Mouse (Mus musculus) brain, embryonic 14.5 days (tissue): ENCODE measurements around the gene Cabp1. TPM values are rescaled to one million over a fixed set of nuclear protein-coding genes. Genes with fewer than 3 reads are reported as not detected.

ENCODE experiments used
- DNase-seq: peaks from one replicate; pipeline ENCODE4 v3.0.0-alpha.2; 2011; ENCODE audit warnings: low read depth
- CTCF ChIP-seq: fragments of 200-500 bp; IDR thresholded peaks from 2 replicates; pipeline ENCODE4 v1.5.1; 2012; ENCODE audit warnings: inconsistent platforms, mild to moderate bottlenecking, moderate library complexity, borderline replicate concordance; ENCODE audit not compliant: insufficient read depth, insufficient read length; ENCODE audit errors: extremely low read depth
- POLR2A ChIP-seq: fragments of 200-500 bp; IDR thresholded peaks from 2 replicates; pipeline ENCODE4 v1.6.1; 2012; ENCODE audit warnings: mild to moderate bottlenecking, inconsistent platforms, borderline replicate concordance; ENCODE audit not compliant: poor library complexity, insufficient read depth, insufficient read length, severe bottlenecking; ENCODE audit errors: extremely low read depth
- polyA plus RNA-seq: library from polyadenylated mRNA; depleted of rRNA; stranded (reverse); fragments of >200 nt; gene quantifications from 2 replicates; pipeline ENCODE4 v1.2.3, GENCODE M21; 2012; rRNA removed

Gene Cabp1
- polyA plus RNA-seq = 28.6 and 32.9 TPM in 2 replicates

DNA sequence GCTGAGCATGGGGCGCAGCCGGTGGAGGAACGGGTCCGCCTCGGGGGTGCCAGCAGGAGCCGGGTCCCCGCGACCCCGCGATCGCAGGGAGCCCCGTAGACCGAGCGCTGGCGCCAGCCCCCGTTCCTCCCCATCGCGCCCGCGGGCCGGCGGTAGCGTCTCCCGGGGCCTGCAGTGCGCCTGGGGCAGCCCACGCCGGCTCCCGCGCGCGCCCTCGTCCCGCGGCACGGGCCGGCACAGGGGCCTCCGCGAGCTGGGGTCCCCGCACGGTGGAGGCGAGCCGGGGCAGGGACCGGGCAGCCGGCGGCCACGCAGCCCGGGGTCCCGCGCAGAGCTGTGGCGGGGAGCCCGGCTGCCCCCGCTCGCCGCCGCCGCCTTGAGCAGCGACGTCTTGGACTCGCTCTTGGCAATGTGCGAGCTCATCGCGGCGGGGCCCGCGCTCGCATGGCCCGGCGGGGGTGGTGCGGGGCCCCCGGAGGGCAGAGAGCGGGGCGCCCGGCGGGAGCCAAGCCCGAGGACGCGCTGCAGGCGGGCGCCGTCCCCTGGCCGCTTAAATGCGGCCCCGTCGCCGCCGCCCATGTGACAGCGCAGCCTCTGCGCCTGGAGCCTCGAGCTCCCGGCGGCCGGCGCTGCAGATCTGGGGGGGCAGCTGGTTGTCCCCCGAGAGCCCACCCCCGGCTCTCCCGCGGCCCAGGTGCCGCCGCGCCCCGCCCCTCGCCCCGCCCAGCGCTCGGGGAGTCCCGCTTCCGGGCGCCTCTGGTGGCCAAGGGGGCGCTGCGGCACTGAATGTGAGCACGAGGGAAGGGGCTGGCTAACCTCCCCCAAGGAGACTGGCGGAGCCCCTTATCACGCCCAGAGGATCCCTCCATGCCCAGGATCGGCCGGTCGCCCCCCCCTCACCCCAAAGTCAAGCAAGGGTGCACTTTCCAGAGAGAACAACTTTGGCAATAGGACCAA, at the start of gene Cabp1:
Cabp1 (minus strand) TSS at position 713 of the 957 bp plus-strand sequence.
- DNase-seq = peak; percentile 80
- peak; percentile 52 for TF ChIP-seq CTCF
- no peak for TF ChIP-seq POLR2A

- no peak for DNase-seq
- no peak for TF ChIP-seq CTCF
- no peak for TF ChIP-seq POLR2A
Measured at GRCm38 (mm10) chr5:115240191-115240590, 46.0 kb upstream of the Cabp1 start.

DNA sequence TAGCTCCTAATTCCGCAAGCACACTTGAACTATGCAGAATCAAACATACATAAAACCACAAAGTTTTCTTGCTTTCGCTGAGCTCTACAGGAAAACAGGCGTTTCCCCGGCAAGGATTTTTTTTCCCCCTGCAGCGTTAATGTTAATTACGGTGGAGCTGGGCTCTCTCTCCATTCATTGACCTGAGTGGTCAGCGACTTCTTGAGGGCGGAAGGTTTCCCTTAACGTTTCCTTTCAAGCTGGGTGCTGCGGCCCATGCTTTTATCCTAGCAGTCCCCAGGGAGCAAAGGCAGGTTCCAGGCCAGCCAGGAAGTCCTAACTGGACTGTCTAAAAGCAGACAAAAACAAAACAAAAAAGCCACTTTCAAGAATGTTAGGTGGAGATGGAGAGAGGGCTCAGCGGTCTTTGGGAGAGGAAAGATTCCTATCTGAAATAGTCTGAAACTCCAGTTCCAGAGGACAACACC, 44.6 kb upstream of the Cabp1 start:
- TF ChIP-seq CTCF (no peak), POLR2A (no peak)
- DNase-seq = peak; percentile 19

GRCm38 (mm10) chr5:115237803-115238728, 43.9 kb upstream of the Cabp1 start:
- DNase-seq = peak; percentile 94
- TF ChIP-seq CTCF (no peak), POLR2A (peak; percentile 78; the same call in 1 of the 2 replicates)

GRCm38 (mm10) chr5:115235786-115236263, 41.6 kb upstream of the Cabp1 start, which contains the start of gene Pop5:
TSS of gene Pop5 (plus strand) at chr5:115235836.
- no peak for TF ChIP-seq POLR2A
- TF ChIP-seq CTCF = peak; percentile 99
- peak; percentile 93 for DNase-seq

GRCm38 (mm10) chr5:115235323-115235771, 41.2 kb upstream of the Cabp1 start:
- DNase-seq = peak; percentile 77
- TF ChIP-seq POLR2A (no peak), CTCF (no peak)

GRCm38 (mm10) chr5:115234519-115234918, 40.3 kb upstream of the Cabp1 start:
- TF ChIP-seq POLR2A = no peak
- no peak for TF ChIP-seq CTCF
- no peak for DNase-seq

- no peak for TF ChIP-seq CTCF
- TF ChIP-seq POLR2A = no peak
- no peak for DNase-seq
Measured at GRCm38 (mm10) chr5:115233031-115233780, 39.0 kb upstream of the Cabp1 start.

GRCm38 (mm10) chr5:115232516-115232915, 38.3 kb upstream of the Cabp1 start:
- TF ChIP-seq CTCF (no peak), POLR2A (no peak)
- no peak for DNase-seq

GRCm38 (mm10) chr5:115231552-115232120, 37.5 kb upstream of the Cabp1 start:
- no peak for DNase-seq
- TF ChIP-seq POLR2A (no peak), CTCF (no peak)
